Mouse (Mus musculus) midbrain, embryonic 15.5 days (tissue): Measurements from ENCODE around the gene Vmn2r7. TPM values are rescaled to one million over a fixed set of nuclear protein-coding genes. Genes with fewer than 3 reads are reported as not detected.
"Not testable (repeated sequence)": the region's sequence is repeated elsewhere in the genome, so short reads cannot be mapped to it uniquely, and the experiment has no call there.

Experiments
- ATAC-seq: fragments of 200-750 bp; cut with Nextera tagmentation; replicated peaks from 2 replicates; pipeline ENCODE4 v1.8.0; 2017; ENCODE audit warnings: moderate TSS enrichment
- H3K27ac ChIP-seq: fragments of 300-500 bp; sonication (generic); 2 replicates; pipeline ENCODE4 v1.5.1; 2015; ENCODE audit warnings: mild to moderate bottlenecking, inconsistent platforms
- H3K27me3 ChIP-seq: fragments of 300-500 bp; sonication (generic); replicated peaks from 2 replicates; pipeline ENCODE4 v1.6.1; 2015; ENCODE audit warnings: inconsistent platforms
- H3K36me3 ChIP-seq: fragments of 300-500 bp; sonication (generic); replicated peaks from 2 replicates; pipeline ENCODE4 v1.6.1; 2015; ENCODE audit warnings: inconsistent platforms
- H3K4me1 ChIP-seq: fragments of 300-500 bp; sonication (generic); 2 replicates; pipeline ENCODE4 v1.6.1; 2015; ENCODE audit warnings: inconsistent platforms
- H3K4me2 ChIP-seq: fragments of 300-500 bp; sonication (generic); 2 replicates; pipeline ENCODE4 v1.6.1; 2015; ENCODE audit warnings: inconsistent platforms, mild to moderate bottlenecking, moderate library complexity
- H3K4me3 ChIP-seq: fragments of 300-500 bp; sonication (generic); 2 replicates; pipeline ENCODE4 v1.5.1; 2015; ENCODE audit warnings: mild to moderate bottlenecking, inconsistent platforms
- H3K9ac ChIP-seq: fragments of 300-500 bp; sonication (generic); 2 replicates; pipeline ENCODE4 v1.6.1; 2015; ENCODE audit warnings: mild to moderate bottlenecking, inconsistent platforms
- H3K9me3 ChIP-seq: fragments of 300-500 bp; sonication (generic); 2 replicates; pipeline ENCODE4 v1.6.1; 2016; ENCODE audit warnings: inconsistent platforms
- WGBS: fragments of 180-500 bp; shearing (Covaris S2); methylation state at CpG from one replicate; pipeline ENCODE4 v1.1.7; 2015; ENCODE audit warnings: mixed read lengths; 5-methylcytosine and 5-hydroxymethylcytosine counted together
- polyA plus RNA-seq: library from polyadenylated mRNA; unstranded; fragments of >200 nt; fragmentation: Nextera tagmentation; extraction: Ambion mirVana; gene quantifications from 2 replicates; pipeline ENCODE4 v1.2.1, GENCODE M21; 2015

Vmn2r7 gene
- polyA plus RNA-seq, result 0.01 TPM in 1 of 2 replicates, not detected in the other

- not testable (repeated sequence) for H3K4me1 ChIP-seq
Observed at GRCm38 (mm10) chr3:64844665-64845064, at the start of gene Vmn2r7. Gene Vmn2r7, minus strand, starts transcription at chr3:64844765.

GRCm38 (mm10) chr3:64889725-64890124 lies 45.2 kb upstream of the Vmn2r7 start:
- no peaks in the 10 kb centered on the region for H3K27me3 ChIP-seq
- no peak overlapping the region for H3K27ac ChIP-seq
- no peaks in the 10 kb centered on the region for H3K36me3 ChIP-seq
- WGBS, result 53% methylated on average over 1 of the region's 1 CpGs
- H3K4me1 ChIP-seq, result no peaks in the 10 kb centered on the region
- ATAC-seq, result no peak
- H3K4me2 ChIP-seq, result no peak overlapping the region
- no peak overlapping the region for H3K9ac ChIP-seq
- no peak overlapping the region for H3K4me3 ChIP-seq
- no peaks in the 10 kb centered on the region for H3K9me3 ChIP-seq

More at GRCm38 (mm10) chr3:64844665-64845064, at the start of gene Vmn2r7:
- not testable (repeated sequence) for ATAC-seq, H3K27me3 ChIP-seq, H3K4me2 ChIP-seq, H3K9ac ChIP-seq, H3K27ac ChIP-seq, H3K4me3 ChIP-seq, H3K36me3 ChIP-seq, H3K9me3 ChIP-seq
- WGBS, result 88% methylated on average over 3 of the region's 3 CpGs

GRCm38 (mm10) chr3:64878199-64878977 lies 33.8 kb upstream of the Vmn2r7 start:
- peak; percentile 75 for ATAC-seq
- H3K36me3 ChIP-seq, result no peaks in the 10 kb centered on the region
- H3K9ac ChIP-seq, result no peak overlapping the region
- no peak overlapping the region for H3K27ac ChIP-seq
- 56% methylated on average over 3 of the region's 3 CpGs for WGBS
- no peaks in the 10 kb centered on the region for H3K27me3 ChIP-seq
- no peaks in the 10 kb centered on the region for H3K9me3 ChIP-seq
- H3K4me3 ChIP-seq, result no peak overlapping the region
- no peaks in the 10 kb centered on the region for H3K4me1 ChIP-seq
- no peak overlapping the region for H3K4me2 ChIP-seq

- H3K9me3 ChIP-seq, result no peaks in the 10 kb centered on the region
Observed at GRCm38 (mm10) chr3:64876669-64877068, 32.1 kb upstream of the Vmn2r7 start.

GRCm38 (mm10) chr3:64842881-64843280 lies 1.7 kb downstream of the Vmn2r7 start:
- Histone ChIP-seq H3K9me3 (no peaks in the 10 kb centered on the region), H3K27ac (no peak overlapping the region), H3K9ac (no peak overlapping the region), H3K4me3 (no peak overlapping the region), H3K4me2 (no peak overlapping the region), H3K27me3 (no peaks in the 10 kb centered on the region), H3K4me1 (no peaks in the 10 kb centered on the region), H3K36me3 (no peaks in the 10 kb centered on the region)
- ATAC-seq, result no peak
- WGBS, result 100% methylated on average over 2 of the region's 2 CpGs

More at GRCm38 (mm10) chr3:64876669-64877068, 32.1 kb upstream of the Vmn2r7 start:
- Histone ChIP-seq H3K4me3 (no peak overlapping the region), H3K4me2 (no peak overlapping the region), H3K9ac (no peak overlapping the region), H3K27me3 (no peaks in the 10 kb centered on the region), H3K36me3 (no peaks in the 10 kb centered on the region), H3K27ac (no peak overlapping the region), H3K4me1 (no peaks in the 10 kb centered on the region)
- ATAC-seq, result no peak
- WGBS, result 48% methylated on average over 1 of the region's 1 CpGs

GRCm38 (mm10) chr3:64842299-64842698 lies 2.3 kb downstream of the Vmn2r7 start:
- WGBS, result 8% methylated on average over 4 of the region's 4 CpGs
- 0 out of 2 replicates have a peak, but pooled peaks have one; percentile 52 for ATAC-seq

GRCm38 (mm10) chr3:64831134-64831533 lies 13.4 kb downstream of the Vmn2r7 start:
- no peak overlapping the region for H3K4me3 ChIP-seq

More at GRCm38 (mm10) chr3:64842299-64842698, 2.3 kb downstream of the Vmn2r7 start:
- no peaks in the 10 kb centered on the region for H3K27me3 ChIP-seq
- H3K4me1 ChIP-seq, result no peaks in the 10 kb centered on the region
- no peak overlapping the region for H3K4me2 ChIP-seq
- no peaks in the 10 kb centered on the region for H3K36me3 ChIP-seq
- H3K9ac ChIP-seq, result no peak overlapping the region
- no peak overlapping the region for H3K27ac ChIP-seq
- no peak overlapping the region for H3K4me3 ChIP-seq
- H3K9me3 ChIP-seq, result no peaks in the 10 kb centered on the region

GRCm38 (mm10) chr3:64791245-64791591 lies 53.3 kb downstream of the Vmn2r7 start:
- H3K4me2 ChIP-seq, result no peak overlapping the region
- no peaks in the 10 kb centered on the region for H3K36me3 ChIP-seq
- H3K9me3 ChIP-seq, result no peaks in the 10 kb centered on the region
- ATAC-seq, result peak; percentile 48; the same call in 1 of the 2 replicates
- no peak overlapping the region for H3K27ac ChIP-seq
- no peaks in the 10 kb centered on the region for H3K4me1 ChIP-seq
- no peak overlapping the region for H3K4me3 ChIP-seq
- no peak overlapping the region for H3K9ac ChIP-seq
- H3K27me3 ChIP-seq, result no peaks in the 10 kb centered on the region
- WGBS, result 50% methylated on average over 6 of the region's 6 CpGs

More at GRCm38 (mm10) chr3:64831134-64831533, 13.4 kb downstream of the Vmn2r7 start:
- Histone ChIP-seq H3K9me3 (no peaks in the 10 kb centered on the region), H3K27me3 (no peaks in the 10 kb centered on the region), H3K4me1 (no peaks in the 10 kb centered on the region), H3K9ac (no peak overlapping the region), H3K4me2 (no peak overlapping the region), H3K36me3 (no peaks in the 10 kb centered on the region), H3K27ac (no peak overlapping the region)
- WGBS, result 71% methylated on average over 1 of the region's 1 CpGs
- ATAC-seq, result no peak

GRCm38 (mm10) chr3:64790509-64791244 lies 53.9 kb downstream of the Vmn2r7 start:
- no peak overlapping the region for H3K27ac ChIP-seq
- H3K9me3 ChIP-seq, result no peaks in the 10 kb centered on the region
- WGBS, result 51% methylated on average over 10 of the region's 10 CpGs
- H3K4me3 ChIP-seq, result no peak overlapping the region
- H3K36me3 ChIP-seq, result no peaks in the 10 kb centered on the region
- H3K4me2 ChIP-seq, result no peak overlapping the region
- H3K4me1 ChIP-seq, result no peaks in the 10 kb centered on the region
- H3K27me3 ChIP-seq, result no peaks in the 10 kb centered on the region
- H3K9ac ChIP-seq, result no peak overlapping the region
- ATAC-seq, result peak; percentile 86

GRCm38 (mm10) chr3:64782901-64783300 lies 61.7 kb downstream of the Vmn2r7 start:
- H3K9me3 ChIP-seq, result no peaks in the 10 kb centered on the region
- no peaks in the 10 kb centered on the region for H3K27me3 ChIP-seq
- H3K9ac ChIP-seq, result no peak overlapping the region
- H3K4me1 ChIP-seq, result no peaks in the 10 kb centered on the region
- no peak overlapping the region for H3K4me2 ChIP-seq
- H3K27ac ChIP-seq, result no peak overlapping the region
- no peak overlapping the region for H3K4me3 ChIP-seq
- WGBS, result 91% methylated on average over 1 of the region's 1 CpGs
- ATAC-seq, result no peak
- H3K36me3 ChIP-seq, result no peaks in the 10 kb centered on the region

GRCm38 (mm10) chr3:64772132-64772531 lies 72.4 kb downstream of the Vmn2r7 start:
- H3K4me3 ChIP-seq, result no peak overlapping the region
- no peaks in the 10 kb centered on the region for H3K4me1 ChIP-seq
- H3K9ac ChIP-seq, result no peak overlapping the region
- no peak overlapping the region for H3K4me2 ChIP-seq
- no peak overlapping the region for H3K27ac ChIP-seq
- H3K36me3 ChIP-seq, result no peaks in the 10 kb centered on the region
- H3K9me3 ChIP-seq, result no peaks in the 10 kb centered on the region
- 70% methylated on average over 1 of the region's 1 CpGs for WGBS
- no peak for ATAC-seq
- no peaks in the 10 kb centered on the region for H3K27me3 ChIP-seq

GRCm38 (mm10) chr3:64756145-64756544 lies 88.4 kb downstream of the Vmn2r7 start:
- WGBS, result 85% methylated on average over 2 of the region's 2 CpGs
- Histone ChIP-seq H3K9me3 (no peaks in the 10 kb centered on the region), H3K36me3 (no peaks in the 10 kb centered on the region), H3K4me1 (no peaks in the 10 kb centered on the region), H3K4me2 (no peak overlapping the region), H3K27ac (no peak overlapping the region), H3K4me3 (no peak overlapping the region), H3K27me3 (no peaks in the 10 kb centered on the region), H3K9ac (no peak overlapping the region)
- ATAC-seq, result no peak
